Mouse (Mus musculus) spleen, embryonic (tissue): Measurements from ENCODE around the gene E4f1.
"Not testable (repeated sequence)": the region's sequence is repeated elsewhere in the genome, so short reads cannot be mapped to it uniquely, and the experiment has no call there.

Source experiments
- CTCF ChIA-PET: fragments of 350-600 bp; sonication (Branson Sonifier 250); formaldehyde crosslinking; loops from one replicate; lab custom pipeline; 2022; lab: Charles Lee

The E4f1 gene

DNA sequence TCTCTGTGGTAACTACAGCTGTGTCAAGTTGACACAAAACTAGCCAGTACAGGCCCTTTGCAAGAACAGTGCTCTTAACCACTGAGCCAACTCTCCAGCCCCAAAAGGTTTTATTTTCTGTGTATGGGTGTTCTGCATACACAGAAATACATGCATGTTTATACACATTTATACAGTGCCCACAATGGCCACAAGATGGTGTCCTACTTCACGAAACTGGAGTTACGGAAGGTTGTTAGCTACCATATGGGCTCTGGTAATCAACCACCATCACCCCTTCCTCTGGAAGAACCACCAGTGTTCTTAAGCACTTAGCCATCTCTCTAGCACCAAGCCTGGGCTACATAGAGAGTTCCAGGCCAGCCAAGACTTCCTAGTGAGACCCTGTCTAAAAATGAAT is 8.5 kb downstream of the E4f1 start:
- CTCF ChIA-PET, result no interaction called here

DNA sequence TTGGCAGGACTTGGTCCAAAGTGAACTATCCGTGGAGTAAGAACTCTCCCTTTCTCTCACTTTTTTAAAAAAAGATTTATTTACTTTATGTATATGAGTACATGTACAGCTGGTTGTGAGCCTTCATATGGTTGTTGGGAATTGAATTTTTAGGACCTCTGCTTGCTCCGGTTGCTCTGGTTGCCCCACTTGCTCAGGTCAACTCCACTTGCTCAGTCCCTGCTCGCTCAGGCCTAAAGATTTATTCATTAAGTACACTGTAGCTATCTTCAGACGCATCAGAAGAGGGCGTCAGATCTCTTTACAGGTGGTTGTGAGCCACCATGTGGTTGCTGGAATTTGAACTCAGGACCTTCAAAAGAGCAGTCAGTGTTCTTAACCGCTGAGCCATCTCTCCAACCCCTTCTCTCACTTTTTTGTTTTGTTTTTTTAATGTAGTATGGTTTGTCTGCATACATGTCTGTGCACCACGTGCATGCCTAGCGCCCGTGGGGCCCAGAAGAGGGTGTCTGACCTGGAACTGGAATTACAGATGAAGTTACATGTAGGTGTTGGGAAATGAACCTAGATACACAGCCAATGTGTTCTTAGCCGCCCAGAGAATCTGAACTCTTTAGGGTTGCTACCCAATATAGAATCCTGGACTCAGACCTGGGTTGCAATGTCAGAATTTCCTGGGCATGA is 14.4 kb downstream of the E4f1 start:
- CTCF ChIA-PET, result not testable (repeated sequence)

DNA sequence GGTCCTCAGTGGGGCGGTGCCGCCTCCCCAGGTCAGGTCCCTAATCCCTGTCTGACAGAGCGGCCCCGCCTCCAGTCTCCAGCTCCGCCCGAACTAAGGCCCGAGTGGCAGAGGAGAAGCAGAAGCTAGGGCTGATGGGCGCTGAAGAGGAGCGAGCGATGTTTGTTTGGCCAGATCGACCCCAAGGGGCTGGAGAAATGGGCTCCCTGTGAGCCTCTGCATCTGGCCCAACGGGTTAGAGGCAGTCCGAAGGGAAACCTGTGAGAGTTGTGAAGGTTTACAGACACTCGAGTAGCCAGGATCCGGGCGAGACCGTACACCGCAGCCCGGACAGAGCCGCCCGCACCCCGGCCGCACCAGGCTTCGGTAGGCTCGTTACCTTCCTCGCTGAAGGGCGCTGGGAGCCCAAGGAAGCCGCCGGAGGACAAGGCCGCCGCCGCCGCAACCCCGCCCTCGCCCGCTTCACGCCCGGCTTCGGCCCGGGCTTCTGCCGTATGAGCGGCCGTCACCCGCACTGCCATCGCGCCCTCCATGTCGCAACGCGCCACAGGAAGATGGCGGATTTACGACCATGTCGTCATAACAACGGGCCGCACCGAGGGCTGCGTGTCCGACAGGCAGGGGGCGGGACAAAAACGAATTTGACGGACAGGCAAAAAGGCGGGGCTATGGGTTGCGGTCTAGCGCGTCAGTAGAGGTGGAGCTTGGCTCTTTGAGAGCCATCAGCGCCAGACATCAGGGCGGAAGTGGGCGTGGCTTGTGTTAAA is 15.2 kb downstream of the E4f1 start:
- CTCF ChIA-PET, result no interaction called here

DNA sequence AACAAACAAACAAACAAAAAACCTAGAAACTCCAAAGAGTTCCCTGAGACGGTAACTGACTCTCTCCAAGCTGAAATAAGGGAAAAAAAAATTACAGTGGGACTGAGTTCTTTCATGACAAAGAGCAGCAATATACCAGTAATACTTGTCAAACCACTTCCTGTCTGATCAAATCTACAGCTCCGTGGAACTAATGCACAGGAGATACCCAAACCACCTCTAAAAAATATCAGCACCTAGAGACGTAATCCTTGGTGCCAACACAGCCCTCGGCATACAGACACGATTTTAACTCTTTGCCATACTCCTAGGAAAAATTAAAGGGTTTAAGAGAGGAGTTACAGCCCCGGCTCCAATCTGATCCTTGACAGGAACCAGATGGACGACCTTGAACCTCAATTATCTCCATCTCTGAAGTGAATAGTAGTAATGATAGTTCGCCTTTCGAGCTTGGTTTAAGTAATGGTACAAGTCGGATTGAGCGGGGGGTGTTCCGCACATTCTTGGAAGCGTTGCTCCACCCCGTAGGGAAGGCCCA is 15.8 kb downstream of the E4f1 start:
- CTCF ChIA-PET, result no interaction called here

DNA sequence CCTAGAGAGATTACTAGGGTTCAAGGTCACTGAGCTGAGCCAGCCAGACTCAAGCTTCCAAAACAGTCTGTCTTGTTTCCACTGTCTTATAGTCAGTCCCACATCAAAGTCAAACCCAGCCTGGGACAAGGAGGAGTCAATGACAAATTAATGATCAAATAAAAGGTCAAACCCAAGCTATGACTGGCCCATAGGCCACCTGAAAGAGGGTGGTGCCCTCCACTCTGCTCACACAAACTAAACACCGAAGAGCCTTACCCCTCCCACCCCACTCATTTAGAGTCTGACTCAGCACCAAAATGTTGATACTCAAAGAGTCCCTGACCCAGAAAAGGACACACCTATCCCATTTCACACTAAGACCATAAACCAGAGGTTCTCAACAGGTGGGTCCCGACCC is 16.7 kb downstream of the E4f1 start:
- CTCF ChIA-PET, result no interaction called here

DNA sequence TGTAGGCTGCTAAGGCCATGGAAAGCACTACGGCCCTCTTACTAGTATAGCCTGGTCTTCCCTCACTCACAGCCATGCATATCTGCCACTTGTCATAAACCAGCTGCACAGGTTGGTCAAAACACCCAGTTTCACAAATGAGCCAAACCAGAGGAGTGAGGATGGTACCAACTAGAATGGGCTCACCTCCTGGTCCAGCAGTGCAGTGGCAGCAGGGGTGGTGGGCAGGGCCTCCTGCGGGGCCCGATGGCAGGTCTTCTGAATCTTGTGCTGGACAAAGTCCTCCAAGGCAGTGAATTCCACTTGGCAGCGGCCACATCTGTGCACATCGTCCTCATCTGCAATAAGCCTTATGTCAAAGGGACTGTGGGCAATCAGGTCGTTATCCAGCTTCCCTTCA is 18.9 kb downstream of the E4f1 start:
- CTCF ChIA-PET, result no interaction called here

DNA sequence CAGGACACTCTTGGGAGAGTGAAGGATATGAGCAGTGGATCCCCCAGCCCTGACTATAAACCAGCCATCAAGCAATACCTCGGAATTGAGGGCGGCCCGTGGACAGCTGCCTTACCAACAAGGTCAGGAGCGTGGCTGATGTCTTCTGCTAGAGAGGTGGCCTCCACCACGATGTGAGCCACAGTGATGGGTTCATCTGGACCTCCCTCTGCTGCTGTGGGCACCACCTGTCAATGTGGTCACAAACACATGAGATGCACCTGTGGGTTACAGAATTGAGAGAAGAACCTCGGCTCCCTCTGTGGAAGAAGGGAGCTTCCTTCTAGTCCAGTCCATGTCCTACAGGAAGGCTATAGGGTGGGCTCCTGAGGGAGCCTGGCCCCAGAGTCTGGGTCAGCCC is 20.6 kb downstream of the E4f1 start:
- CTCF ChIA-PET, result no interaction called here

DNA sequence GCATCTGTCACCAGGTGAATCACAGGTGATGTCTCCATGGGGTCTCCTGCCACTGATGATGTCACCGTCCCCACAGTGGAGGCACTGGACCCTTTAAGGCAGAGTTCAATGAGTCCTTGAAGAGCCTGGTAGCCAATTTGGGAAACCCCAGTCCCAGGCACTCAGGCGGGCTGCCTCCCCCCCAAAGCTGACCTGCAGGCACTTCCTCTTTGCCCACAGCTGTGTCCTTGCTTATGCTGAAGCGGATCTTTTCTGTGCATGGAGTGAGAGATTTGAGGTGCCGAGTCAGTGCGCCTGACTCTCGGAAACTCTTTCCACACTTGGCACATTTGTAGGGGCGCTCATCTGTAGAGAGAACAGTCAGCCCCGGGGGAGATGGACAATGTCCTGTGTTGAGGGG is 23.5 kb downstream of the E4f1 start:
- CTCF ChIA-PET, result interaction anchor here (0.7 kb wide), 1 partner anchor 31 kb away, joined by 3 read pairs; no protein-coding TSS in a partner anchor

DNA sequence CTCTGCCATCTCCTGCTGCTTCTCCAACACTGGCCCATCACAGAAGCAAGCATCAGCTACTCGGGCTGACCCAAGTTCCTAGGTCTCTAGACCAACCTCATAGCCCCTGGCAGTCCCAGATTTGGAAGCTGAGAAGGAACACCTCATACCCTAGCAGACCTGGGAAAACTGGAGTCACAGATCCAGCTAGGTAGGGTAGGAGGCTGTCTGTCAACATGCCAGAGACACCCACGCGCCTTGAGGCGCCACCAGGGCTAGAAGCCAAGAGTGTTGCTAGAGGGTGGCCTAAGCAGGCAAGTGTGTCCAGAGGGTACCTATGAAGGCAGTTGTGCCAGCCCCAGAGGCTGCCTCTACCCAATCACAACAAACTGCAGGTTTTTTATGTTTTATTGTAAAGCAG is 26.7 kb downstream of the E4f1 start:
- CTCF ChIA-PET, result no interaction called here

DNA sequence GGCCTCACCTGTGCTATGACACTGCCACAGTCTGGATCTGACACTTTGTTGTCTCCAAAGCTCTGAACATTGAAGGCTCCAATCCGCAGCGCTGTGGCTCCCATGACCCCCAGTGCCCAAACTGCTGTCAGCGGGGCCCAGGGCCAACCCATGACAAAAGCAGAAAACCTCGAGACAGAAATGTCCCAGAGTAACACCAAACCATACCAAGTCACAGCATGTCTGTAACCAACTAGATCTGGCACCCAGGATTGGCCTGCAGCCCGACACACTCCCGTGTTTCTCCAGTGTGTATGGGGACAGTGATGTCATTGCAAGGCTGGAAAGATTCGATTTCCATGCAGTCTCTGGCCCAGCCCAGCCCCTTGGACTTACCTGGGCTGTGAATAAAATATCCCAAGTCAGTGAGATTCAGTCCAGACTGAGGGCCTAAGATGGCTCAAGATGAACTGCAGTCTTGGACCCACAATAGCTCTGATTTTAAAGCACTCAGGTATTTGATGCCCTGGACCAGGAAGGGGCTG is 27.4 kb downstream of the E4f1 start, which contains the start of gene Dnase1l2:
Gene Dnase1l2, minus strand, starts transcription at position 474 of the 524 bp plus-strand sequence.
- CTCF ChIA-PET, result no interaction called here

DNA sequence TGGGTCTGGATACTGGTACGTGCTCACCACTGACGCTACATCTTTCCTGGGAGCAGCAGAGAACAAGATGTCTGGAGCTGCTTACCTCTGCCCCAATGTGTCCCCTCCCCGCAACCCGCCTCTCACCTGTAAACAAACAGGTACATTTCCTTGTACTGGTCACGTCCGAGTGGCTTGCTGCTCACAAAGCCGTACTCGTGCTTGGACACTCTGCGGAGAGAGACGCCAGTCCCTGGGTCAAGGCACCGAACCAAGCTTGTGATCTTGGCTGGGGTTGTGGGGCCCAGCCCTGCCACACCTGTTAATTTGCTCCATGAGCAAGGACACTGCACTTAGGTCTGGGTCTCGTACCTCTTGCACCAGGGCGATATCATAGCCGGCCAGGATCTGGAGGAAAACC is 28.0 kb downstream of the E4f1 start:
- CTCF ChIA-PET, result no interaction called here

DNA sequence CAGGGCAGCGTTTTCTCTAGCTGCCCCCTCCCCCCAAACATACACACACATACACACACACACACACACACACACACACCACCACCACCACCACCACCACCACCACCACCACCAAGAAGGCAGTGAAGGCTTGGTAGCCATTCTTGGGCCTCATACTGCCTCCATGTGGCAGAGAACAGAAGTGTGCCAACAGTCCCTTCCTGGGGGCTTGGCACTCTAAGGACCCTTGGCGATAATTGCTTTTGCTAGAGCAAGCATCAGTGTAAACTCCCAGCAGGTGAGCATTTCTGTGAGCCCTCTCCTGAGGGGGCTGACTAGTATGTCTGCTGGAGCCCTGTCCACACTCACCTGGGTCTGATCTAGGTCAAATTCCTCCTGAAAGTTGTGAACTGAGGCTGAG is 29.0 kb downstream of the E4f1 start:
- CTCF ChIA-PET, result interaction anchor here (0.6 kb wide), 1 partner anchor 144 kb away, joined by 3 read pairs; no protein-coding TSS in a partner anchor

DNA sequence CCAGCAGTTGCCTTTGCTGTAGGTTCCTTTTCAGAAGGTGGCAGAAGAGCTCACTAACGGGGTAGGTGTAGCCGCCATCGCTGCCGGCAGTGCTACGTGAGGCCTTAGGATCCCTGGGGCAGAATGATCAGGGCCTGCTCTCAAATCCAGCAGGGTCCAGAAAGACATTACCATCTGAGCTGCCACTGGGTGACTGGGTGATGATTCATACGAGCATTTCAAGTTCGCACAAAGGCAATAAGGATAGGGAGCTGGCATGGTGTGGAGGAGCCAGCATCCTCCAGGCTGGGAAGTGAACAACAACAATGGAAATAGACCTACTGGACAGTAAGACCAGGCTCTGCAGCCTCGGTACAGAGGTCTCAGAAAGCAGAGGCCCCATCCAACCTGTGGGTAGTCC is 29.7 kb downstream of the E4f1 start:
- CTCF ChIA-PET, result interaction anchor here (0.6 kb wide), 1 partner anchor 144 kb away, joined by 3 read pairs; no protein-coding TSS in a partner anchor

DNA sequence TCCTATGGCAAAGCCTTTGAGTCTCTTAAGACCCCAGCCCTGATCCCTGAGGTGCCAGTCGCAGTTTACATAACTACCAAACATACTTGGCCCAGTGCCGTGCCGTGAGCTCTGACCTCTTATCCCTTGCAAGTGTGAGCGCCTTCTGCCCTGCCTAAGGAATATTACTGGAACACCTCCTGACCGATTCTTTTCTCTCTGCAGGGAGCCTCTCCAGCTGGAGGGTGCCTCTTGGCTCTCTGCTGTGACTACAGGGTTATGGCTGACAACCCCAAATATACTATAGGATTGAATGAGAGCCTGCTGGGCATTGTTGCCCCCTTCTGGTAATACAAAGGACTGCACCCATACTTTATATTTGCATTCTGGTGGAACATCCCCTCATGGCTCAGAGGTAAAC is 33.1 kb downstream of the E4f1 start:
- CTCF ChIA-PET, result interaction anchor here (0.6 to 1.2 kb wide), 3 partner anchors 15 to 286 kb away, joined by 3 to 16 read pairs (median 3); no protein-coding TSS in a partner anchor

DNA sequence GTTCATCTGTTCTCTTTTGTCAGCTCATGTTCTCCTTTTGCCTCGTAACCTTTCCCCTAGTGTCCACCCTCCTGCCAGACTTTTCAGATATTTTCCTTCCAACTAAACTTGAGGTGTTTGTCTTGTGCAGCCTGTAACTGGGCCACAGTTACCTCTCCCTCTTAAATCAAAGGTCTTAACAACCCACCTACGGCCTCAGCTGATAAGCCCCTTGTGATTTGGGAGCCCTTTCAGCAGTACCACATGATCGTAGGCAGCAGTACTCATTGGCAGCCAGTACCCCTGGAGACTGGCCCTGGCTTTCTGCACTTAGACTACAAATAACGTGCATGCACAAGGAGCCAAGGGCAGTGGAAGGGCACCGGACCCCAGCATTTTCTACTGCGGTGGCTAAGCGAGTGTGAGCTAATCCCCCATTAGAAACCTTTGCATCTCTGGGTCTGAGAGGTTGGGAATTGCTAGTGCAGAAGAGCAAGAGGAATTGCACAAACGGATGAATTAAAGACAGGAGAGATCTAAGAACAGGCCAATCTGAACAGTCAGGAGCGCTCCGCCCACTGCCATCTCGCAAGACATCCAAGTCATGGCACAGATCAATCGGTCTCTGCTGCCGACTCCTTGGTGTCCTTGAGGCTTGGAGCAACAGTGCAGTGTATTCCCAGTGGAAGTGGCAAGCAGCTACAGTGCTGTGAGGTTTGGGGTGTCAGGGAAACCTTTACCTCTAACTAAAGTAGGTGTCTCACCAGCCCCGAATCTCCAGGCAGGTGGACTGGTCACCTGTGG is 40.7 kb downstream of the E4f1 start:
- CTCF ChIA-PET, result interaction anchor here (0.6 to 0.7 kb wide), 3 partner anchors 283 to 1457 kb away, joined by 4 to 12 read pairs (median 10); no protein-coding TSS in a partner anchor

DNA sequence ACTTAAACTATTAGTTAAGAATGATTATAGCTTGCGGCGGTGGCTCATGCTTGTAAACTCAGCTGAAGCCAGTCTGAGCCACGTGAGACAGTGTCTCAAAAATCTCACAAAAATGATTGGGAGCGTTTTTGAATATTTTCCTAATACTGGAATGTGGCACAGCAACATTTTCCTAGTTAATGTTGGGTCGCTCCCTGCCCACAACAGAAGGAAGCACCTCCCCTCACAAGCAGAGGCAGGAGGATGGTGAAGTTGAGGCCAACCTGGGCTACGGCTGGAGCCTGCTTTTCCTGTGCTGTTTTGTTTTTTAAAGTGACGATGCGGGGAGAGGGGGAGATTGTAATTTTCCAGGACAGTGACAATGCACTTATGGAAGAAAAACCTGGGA is 42.9 kb downstream of the E4f1 start:
- CTCF ChIA-PET, result interaction anchor here (0.5 kb wide), 1 partner anchor 8 kb away, joined by 5 read pairs; no protein-coding TSS in a partner anchor

DNA sequence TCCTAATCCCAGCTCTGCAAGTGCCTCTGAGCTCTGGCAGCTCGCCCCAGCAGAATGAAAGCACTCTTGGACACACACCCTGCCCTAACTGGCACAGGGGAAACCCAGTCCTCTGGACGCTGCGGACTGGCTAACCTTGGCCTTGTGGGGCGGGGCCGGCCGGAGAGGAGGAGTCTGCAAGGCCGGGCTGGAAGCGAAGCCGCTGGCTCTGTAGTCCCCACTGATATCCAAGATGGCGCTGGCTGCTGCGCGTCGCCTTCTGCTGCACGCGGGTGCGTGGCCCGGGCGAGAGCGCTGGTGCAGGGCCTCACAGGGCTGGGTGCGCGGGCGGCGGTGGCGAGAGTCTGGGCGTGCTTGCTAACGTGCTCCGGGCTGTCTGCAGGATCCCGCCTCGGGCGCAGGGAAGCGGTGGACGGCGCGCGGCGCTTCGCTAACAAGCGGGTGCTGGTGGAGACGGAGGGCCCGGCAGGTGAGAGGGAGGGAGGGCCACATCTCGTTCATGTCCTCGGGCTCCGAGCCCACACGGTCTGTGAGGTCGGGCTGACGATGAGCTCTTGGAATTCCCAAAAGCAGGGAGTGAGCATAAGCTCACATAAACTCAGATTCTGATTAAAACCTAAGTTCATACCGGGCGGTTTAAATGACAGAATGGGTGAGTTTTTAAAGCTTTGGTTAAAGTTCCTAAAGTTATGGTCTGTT is 43.5 kb downstream of the E4f1 start, which contains the start of gene Eci1:
Gene Eci1, plus strand, starts transcription at position 171 of the 699 bp plus-strand sequence.
- CTCF ChIA-PET, result interaction anchor here (0.5 kb wide), 1 partner anchor 7 kb away, joined by 5 read pairs; no protein-coding TSS in a partner anchor

DNA sequence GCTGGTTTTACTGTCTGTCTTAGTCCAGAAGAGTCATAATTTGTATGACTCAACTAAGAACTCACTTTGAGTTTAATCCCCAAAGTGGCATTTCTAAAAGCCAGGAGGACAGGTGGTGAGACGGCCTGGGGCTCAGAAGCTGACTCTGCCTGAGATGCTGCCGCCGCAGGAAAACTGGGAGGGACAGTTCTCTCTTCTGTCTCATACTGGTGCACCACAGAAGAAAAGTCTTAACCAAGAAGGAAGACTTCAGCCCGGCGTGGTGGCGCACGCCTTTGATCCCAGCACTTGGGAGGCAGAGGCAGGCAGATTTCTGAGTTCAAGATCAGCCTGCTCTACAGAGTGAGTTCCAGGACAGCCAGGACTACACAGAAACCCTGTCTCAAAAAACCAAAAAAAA is 44.2 kb downstream of the E4f1 start:
- CTCF ChIA-PET, result no interaction called here

DNA sequence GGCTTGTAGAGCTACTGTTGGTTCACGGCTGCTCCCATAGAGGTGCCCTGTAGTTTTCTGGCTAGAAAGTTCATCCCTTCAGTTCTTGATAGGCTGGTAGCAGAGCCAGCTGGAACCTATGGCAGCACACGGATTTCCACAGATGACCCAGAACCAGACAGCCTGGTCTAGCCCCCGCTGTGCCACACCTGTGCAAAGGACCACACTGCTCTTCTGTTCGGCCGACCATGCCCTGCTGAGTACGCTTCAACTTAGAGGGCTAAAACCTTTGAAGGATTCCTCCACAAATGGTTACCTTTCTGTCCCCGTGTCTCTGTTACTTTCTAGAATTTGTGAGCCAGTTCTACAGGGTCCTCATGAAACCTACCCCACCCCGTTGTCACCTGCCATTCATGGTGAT is 44.8 kb downstream of the E4f1 start:
- CTCF ChIA-PET, result interaction anchor here (0.6 kb wide), 1 partner anchor 213 kb away, joined by 3 read pairs; no protein-coding TSS in a partner anchor

DNA sequence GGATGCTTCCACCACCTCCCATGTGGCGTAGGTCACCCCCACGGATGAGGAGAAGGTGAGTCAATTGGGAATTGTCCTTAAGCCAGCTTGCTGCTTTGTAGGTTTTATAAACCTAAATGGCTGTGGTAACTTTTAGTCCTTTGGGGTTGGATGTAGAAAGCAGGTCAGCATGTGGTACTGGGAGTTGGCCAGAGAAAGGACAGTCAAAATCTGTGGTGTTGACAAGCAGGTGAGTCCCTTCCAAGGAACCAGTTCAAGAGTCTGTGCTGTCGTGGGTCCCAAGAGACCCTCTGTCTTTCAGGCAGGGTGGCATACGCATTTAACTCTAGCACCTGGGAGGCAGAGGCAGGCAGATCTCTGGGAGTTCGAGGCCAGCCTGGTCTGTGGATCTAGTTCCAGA is 45.6 kb downstream of the E4f1 start:
- CTCF ChIA-PET, result no interaction called here

DNA sequence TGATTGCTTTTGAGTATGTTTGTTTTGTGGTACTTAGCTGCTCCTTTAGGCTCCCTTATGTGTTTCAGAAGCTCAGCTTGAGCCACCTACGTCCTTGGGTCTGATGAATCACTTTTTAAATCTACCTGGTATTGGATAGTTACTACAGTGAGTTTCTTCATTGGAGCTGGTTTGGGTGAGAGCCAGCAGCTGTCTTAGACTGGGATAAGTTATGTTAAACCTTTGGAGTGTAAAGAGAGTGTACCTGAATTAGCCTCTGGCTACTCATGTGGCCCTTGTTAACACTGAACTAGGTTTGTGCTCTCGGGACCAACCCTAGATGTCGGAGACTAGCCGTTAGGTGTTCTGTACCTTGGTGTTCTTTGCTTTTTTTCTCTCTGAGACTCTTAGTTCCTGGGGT is 47.0 kb downstream of the E4f1 start:
- CTCF ChIA-PET, result no interaction called here
